Mouse (Mus musculus) right cerebral cortex, adult 2 months (tissue): Measurements from ENCODE around the gene Myom1.

Experiments used
- DNase-seq, 2 experiments: peaks; one replicate each; pipeline ENCODE4 v3.0.0; 2021 to 2022; ENCODE audit warnings: low spot score in 2 of 2

Myom1 gene

DNA sequence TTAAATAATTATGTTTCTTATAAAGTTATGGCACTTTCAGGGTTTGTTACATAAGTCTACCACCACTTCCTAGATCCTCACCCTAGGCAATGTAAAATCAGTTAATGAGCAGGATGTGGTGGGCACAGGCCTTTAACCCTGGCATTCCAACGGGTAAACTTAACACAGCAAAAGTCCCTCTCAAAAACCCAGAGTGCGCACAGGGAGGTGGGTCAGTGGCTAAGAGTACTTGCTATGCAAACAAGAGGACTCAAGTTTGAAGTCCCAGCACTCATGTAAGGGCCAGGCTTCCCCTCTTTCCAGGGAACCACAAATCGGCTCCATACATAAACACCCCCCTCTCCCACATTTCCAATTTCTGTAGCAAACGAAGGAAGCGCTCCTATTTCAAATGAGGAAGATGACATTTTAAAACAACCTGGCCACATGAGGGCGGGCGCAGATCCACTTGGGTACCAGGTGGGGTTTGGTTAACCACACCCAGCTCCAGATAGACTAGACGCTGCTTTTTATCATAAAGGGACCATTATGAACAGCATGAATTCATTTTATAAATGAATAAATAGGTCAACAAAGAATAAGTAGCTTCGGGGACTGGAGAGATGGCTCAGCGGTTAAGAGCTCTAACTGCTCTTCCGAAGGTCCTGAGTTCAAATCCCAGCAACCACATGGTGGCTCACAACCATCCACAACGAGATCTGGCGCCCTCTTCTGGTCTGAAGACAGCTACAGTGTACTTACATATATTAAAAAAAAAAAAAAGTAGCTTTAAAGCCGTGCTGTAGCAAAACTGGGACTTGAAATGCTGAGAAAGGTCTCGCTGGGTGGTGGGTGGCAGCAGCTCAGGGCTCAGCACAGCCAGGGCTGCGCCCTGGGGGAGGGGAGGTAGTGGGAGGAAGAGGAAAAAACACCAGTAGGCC, 10.5 kb upstream of the Myom1 start:
- no peak for DNase-seq

DNA sequence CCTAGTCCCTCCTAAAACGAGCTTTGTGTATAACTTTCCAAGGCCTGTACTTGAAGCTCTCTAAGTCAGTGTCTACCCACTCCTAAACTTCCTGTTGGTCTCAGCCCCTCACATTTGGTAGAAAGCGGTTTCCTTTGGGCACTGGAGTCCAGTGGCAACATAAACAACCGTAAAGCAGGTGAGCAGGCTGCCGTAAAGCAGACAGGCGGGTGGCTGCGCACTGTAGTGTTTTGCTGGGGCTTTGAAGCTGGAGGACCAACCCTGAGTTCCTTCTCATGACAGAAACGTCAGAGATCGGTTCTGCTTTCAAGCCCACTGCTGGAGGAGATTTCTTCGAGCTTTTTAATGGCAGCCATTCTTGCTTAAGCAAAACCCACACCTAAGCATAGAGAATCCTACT, 9.8 kb upstream of the Myom1 start:
- no peak for DNase-seq

DNA sequence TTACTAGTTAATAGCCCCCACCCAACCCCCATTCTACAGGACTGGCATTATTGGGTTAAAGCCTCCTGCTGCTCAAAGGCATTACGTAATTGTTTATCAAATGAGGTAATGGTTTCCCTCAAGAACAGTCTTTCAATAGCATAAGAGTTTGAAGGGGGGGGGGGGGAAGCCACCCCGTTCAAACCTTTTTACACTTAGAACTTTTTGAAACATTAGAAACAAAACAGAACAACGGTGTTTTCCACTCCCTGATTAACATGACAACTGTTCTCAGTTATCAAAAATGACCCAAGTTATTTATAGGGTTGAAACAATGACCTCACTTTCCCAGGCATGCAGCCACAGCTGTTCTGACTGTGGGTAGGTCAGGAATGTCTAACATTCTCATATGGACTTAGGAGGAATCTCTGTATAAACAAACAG, 9.0 kb upstream of the Myom1 start:
- DNase-seq, result no peak

DNA sequence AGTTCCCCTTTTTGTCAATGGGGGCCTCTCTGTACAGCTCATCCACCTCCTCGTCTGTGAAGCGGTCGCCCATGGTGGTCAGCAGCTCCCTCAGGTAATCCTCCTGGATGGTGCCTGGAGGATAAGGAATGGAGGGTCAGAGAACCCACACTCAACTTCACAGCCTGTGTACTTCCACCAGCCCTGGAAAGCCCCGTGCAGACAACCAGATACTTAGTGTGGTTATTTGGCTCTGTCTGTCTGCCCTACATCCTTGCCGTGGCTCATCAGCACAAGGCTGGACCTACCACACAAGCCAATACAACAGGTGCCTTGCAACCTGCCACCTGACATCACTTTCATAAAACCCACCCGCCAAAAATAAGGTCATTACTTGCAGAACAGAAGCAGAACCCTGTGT, 7.8 kb upstream of the Myom1 start:
- DNase-seq, result no peak

DNA sequence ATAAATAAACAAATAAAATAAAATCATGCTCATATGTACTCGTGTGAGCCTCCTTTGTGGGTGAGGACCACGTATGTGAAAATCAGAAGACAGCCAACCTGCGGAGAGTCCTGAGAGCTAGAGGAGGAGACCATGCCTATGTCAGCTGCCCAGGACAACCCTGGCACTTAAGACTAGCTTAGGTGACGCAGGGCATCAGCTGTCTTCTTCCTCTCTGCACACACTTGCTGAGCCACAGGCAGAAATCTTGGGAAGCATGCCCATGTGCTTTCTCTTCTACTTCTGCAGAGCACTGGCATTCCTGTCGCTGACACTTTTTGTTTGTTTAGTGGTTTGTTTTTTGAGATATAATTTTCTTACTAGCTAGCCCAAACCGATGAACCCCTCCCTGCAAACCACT, 6.9 kb upstream of the Myom1 start:
- no peak for DNase-seq

DNA sequence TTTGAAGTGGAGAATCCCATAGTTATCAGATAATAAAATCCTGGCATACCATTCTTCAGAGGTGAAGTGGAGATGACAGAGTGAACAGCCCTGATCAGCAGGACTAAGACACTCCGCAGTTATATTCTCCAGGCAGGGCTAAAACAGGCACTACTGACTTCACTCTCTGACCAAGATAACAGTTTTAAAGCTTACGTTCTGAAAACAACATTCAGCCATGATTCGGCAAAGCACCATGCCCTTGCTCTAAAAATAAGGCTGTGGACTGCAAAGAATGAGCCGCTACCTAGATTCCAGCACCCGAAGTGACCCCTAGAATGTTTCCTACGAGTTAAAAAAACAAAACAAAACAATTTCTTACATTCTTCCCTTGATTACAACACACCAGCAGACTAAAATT, 4.6 kb upstream of the Myom1 start:
- DNase-seq, result no peak

DNA sequence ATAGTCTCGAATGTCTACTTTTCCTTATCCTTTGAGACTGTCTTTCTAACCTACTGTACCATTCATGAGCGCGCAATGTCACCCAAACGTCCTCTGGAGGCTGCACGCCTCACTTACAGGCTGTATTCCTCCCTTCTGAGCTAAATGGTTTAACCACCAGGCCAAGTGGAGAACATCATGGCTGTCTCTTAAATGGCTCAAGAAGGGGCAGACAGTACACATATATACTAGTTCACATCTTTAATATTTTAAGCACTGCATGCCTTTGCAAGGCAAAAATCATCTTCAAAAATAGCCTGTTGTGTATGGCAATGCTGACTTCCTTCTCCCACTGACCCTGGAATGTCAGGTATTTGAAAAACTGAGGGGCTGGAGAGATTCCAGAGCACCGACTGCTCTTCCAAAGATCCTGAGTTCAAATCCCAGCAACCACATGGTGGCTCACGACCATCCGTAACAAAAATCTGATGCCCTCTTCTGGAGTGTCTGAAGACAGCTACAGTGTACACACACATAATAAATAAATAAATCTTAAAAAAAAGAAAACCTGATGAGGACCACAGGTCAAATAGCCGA, 3.9 kb upstream of the Myom1 start:
- no peak for DNase-seq

DNA sequence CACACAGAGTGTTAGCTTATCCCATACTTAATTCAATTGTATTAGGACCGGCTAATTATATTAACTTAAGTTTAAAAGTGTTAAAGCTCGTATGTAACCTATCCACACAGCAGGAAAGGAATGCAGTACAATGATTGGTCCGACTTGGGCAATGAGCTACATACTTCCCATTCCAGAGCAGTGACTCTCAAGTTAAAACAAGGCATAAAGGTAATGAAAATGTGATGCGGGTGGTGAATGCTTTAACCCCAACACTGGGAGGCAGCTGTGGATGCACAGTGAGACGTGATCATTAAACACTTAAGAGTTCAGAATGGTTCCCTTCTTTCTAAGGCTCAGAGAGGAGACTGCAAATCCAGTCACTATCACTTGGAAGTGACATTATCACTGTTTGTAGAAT, 3.2 kb upstream of the Myom1 start:
- no peak for DNase-seq

DNA sequence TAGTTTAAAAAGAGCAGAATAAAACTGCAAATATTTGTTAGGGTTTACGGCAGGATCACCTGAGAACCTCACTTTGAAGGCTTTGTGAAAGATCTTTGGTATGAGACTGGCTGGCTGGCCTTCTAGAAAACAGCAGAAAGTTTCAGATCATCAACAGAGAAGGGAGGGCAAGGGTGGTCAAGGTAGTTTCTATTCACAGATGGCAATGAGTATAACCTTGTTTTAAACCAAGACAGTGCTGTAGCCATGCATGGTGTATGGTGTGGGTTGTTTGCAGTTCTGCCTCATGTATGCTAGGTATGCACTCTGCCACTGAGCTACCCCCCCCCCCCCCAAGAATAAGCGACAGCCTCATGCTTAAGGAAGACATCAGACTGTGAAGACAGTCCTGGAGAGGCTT, 2.2 kb upstream of the Myom1 start:
- DNase-seq, result no peak

DNA sequence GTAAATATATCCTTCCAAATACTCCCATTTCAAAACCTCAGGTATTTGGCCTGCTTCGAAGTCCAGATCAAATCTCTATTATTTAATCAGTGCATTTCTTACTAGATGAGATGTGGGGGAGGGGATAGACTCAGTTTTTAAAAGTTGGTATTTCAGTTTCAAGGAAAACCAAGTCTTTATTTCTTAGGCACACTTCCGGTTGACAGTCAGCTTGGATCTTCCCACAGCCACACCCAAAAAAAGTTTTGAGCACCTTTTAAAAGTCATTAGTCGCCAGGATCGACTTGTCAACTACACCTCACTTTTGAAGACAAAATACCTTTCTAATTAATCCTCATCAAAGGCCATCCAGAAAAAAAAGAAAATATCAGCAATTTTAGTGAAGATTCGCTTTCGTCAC, 1.4 kb upstream of the Myom1 start:
- no peak for DNase-seq

DNA sequence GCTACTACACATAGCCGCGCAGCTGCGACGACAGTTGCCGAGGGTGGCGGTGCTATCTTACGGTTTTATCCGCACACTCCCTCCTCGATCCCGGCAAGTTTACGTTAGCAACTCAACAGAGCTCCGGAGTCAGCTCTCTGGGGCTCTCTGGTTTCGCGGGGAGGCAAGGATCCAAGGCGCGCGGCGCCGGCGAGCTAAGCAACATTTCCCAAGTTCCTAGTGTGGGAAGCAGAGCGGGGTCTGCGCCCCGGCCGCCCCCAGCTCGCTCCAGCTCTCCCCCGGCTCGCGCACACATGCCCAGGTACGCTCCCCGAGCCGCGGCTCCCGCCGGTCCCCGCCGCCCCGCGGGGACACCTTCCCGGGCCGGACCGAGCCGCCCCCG, 743 bp upstream of the Myom1 start:
- DNase-seq, result peak; percentile 33 to 48

DNA sequence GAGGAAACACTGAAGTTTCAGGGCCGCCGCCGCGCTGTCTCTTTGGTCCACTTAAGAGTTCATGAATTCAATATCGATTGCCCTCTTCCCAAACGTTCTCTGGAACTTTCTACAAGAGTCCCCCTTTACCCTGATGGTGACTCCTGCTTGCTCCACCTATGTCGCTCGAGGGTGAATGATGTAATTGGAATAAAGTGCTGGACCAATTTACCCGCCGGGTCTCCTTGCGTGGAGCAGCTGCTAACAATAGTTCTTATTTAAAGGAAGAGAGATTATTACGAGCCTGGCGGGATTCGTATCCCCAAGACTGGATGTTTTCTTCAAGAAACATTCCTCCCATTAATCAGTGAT, 286 bp downstream of the Myom1 start, which contains the start of gene Myl12a:
TSS of gene Myl12a (minus strand) at position 135 of the 351 bp plus-strand sequence.
- no peak for DNase-seq

DNA sequence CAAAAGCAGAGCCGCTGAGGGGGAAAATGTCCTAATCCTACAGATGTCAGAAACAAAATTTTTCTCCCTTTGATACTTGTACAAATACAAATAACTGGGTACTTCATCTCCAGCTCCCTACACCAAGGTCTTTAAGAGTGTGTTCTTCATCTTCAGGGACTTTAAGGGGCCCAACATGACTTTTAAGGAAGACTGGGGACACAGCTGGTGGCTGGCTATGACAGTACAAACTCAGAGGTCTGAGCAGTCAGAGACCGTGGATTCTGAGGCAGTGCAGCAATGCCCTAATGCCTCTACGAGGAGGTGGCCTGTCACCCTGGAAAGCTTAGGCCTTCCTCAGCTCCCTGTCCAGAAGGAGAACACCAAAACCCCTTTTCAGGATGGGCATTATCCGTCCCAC, 679 bp downstream of the Myom1 start:
- DNase-seq, result no peak

DNA sequence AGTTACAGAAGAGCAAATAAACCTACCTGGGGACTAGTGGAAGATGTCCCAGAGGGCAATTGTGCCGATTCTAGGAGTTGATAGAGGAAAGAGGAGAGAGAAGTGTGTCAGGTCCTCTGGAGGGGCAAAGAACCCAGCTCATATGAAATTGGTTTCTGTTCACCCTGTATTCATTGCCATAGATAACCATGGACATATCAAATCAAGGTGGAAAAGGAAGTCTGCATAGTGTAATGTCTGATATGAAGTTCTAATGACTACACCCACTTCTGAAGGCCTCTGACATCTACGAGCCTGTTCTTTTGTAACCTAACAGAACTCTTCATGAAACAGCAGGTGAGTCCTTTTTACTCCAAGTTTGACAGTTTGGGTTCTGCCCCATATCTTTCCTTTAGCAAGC, 1.3 kb downstream of the Myom1 start:
- DNase-seq, result no peak

DNA sequence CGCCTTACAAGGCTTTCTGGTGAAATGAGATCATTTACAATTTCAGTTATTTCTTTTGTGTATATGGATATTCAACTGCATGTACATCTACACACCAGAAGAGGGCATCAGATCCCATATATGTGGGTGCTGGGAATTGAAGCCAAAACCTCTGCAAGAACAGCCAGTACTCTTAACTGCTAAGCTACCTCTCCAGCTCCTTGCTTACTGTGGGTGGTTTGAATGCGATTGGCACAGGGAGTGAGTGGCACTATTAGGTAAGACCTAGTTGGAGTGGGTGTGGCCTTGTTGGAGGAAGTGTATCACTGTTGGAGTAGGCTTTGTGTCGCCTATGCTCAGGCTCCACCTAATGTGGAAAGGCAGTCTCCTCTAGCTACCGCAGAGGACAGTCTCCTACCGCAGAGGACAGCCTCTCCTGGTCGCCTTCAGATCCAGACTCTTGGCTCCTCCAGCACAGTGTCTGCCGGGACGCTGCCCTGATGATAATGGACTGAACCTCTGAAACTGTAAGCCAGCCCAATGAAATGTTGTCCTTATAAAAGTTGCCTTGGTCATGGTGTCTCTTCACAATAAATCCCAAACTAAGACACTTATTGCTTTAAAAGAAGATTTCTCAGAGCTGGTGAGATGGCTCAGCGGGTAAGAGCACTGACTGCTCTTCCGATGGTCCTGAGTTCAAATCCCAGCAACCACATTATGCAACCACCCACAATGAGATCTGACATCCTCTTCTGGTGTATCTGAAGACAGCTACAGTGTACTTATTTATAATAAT, 1.9 kb downstream of the Myom1 start:
- DNase-seq, result no peak

DNA sequence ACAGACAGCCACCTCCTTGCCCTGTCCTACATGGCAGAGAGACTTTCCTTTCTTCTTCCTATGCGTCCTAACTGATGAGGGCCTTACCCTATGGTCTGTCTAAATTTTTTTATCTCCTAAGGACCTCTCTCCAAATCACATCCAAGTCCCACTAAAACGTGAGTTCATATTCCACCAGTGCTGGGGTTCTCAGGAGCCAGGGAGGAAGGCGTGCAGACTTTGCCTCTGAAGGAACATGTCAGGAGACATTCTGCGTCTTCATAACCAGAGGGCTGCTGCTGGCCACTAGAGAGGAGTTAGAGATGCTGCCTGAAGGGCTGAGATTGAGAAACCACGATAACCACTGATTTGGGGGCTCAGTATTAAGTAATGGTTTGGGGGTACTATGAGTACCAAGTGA, 4.5 kb downstream of the Myom1 start:
- DNase-seq, result no peak

DNA sequence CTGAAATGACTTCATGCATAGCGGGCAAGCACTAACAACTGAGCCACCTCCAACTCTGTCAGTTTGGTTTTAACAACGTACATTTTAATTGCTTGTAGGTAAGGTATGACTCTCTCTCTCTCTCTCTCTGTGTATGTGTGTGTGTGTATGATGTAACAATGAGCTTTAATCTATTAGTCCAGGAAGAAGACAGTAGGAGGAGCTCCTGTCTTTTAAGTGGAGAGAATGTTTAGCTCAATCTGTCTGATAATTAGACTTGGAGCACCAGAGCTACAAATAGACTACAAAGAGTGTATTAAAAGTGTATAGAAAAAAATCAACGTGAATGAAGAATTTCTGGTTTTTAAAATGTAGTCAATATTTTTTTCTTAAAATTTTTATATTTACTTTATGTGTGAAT, 6.2 kb downstream of the Myom1 start:
- DNase-seq, result no peak

DNA sequence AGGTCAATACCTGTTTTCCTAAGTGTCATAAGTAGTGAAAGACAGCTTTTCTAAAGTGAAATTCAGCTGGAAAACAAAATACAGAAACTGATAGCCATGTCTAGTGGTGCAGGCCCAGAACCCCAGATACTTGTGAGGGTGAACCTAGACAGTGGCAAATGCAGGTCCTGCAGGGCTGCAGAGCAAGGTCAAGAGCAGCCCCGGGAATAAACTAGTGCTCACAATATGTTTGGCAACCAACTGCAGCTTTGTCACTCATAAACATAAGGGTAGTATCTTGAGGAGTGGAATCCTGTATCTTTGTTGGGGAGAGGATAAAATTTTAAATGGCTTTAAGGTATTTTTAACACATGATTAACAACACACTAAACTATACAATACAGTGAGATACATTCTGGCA, 7.3 kb downstream of the Myom1 start:
- DNase-seq, result no peak

DNA sequence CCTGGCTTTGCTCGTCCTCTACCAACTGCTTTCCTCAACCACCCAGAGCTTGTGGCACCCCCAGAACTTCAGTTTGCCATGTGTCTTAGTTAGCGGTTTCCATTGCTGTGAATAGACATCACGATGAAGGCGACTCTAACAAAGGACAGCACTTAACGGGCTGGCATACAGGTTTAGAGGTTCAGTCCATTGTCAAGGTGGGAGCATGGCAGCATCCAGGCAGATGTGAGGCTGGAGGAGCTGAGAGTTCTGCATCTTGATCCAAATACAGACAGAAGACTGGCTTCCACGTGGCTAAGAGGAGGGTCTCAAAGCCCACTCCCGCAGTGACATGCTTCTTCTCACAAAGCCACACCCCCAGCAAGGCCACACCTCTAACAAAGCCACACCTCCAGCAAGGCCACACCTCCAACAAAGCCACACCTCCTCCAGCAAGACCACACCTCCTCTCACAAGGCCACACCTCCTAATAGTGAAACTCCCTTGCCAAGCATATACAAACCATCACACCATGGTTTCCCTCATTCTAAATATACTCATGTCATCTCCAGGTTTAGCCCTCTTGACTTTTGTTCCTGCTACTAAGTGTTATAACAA, 8.3 kb downstream of the Myom1 start:
- DNase-seq, result no peak

DNA sequence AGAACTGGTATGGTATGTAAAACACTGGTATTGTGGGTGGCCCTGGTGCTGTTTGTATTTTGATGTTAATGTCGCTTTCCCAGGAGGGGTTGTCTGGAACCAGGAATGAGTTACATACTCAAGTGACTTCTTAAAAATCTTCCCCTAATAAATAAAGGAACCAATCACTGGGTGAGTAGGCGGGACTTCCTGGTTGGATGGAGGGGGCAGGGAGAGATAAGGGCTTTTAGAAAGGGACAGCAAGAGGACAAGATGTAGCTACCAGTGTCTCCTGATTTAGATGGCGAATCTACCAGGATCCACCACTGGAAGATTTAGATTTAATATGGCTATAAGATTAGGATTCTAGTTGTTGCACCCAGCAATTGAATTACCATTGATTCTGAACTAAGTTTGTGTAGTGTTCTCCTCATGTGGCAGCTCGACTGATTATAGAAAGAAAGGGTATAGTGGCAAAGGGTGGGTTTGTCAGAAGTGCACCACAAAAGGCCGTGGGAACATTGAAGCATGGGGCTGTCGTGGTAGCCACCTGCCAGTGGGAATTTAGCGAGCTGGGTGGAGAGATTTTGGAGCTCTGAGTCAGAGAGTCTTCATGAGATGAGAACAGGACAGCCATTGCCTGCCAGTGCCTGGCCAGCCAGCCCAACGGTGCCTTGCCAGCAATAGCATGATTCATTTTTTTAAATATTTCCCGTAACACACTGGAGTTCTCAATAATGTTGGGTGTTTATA, 9.7 kb downstream of the Myom1 start:
- DNase-seq, result no peak

DNA sequence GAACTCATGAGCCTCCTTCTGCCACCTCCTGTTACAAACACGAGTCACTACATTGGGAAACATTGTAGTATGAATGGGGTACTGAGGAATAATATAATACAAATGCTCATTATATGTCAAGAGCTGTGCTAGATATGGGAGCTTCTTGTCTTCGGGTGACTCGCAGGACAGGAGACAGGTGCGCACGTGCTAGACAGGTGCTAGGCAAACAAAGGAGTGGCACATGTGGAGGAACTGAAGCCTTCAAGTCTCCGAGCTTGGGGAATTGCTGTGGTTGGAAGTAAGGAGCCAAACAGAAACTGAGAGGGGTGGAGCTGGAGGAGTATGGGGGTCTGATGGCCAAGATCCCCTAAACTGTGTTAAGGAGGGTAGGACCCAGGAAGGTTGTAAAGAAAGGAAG, 10.7 kb downstream of the Myom1 start:
- no peak for DNase-seq

DNA sequence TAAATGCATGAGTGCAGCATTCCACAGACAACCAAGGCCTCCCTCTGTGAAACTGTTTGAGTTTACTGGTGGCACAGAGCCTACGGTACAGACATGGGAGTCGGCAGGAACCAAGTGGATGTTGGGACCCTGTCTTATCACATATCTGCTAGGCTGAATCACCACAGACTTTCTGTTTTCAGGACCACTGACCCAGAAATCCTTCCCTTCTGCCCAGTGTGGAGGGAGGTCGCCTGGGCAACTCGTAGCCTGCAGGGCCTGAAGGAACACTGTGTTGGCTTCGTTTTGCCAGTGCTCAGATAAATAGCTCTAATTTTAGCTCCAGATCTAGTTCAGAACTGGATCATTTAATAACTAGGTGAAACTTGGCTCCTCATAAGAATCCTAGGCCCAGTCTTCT, 12.5 kb downstream of the Myom1 start:
- DNase-seq, result no peak
